Mouse (Mus musculus): ENCODE measurements around the gene Rab19.

- TF ChIP-seq TAL1 (IDR thresholded peaks at IDR 0.05; ENCODE audit: low read length) (no peak), GATA1 (IDR thresholded peaks at IDR 0.05; ENCODE audit: low read length) (no peak)
Observed at GRCm38 (mm10) chr6:39362684-39363083, 18.3 kb upstream of the Rab19 start.

All from erythroblast, embryonic 14.5 days (primary cell).